Mouse (Mus musculus): Measurements from ENCODE around the gene Olfr1228. TPM values are rescaled to one million over a fixed set of nuclear protein-coding genes. Genes with fewer than 3 reads are reported as not detected.

Gene Olfr1228
- total RNA-seq (2014; rRNA removed) (not detected in 2 replicates), polyA plus RNA-seq (2012; rRNA removed) (not detected in 2 replicates)

DNA sequence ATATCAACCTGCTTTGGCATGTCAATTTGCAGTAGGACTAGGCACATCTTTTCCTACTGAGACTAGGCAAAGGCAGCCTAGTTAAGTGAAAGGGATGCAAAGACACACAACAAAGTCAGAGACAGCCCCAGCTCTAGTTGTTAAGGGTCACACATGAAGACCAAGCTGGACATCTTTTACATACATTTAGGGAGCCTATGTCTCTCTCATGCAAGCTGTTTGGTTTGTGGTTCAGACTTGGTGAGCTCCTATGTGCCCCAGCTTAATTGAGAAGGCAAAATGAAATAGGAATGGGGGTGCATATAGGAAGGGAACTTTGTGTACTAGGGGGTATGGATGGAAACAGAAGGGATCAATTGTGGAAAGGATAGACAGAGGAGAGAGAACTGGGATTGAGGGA is at the start of gene Olfr1228:
TSS of gene Olfr1228 (minus strand) at position 101 of the 400 bp plus-strand sequence.
- Histone ChIP-seq H3K4me1 (ENCODE audit: control insufficient read depth, insufficient read depth, low read length) (no peaks in the 10 kb centered on the region), H3K27ac (replicated peaks; ENCODE audit: insufficient read depth, low read depth, low read length) (no peak within 1 kb of the TSS), H3K9ac (ENCODE audit: low read depth, low read length) (no peak within 1 kb of the TSS), H3K36me3 (ENCODE audit: control insufficient read depth, insufficient read depth, low read length) (no peaks in the 10 kb centered on the region), H3K27me3 (ENCODE audit: control insufficient read depth, insufficient read depth, low read length) (no peaks in the 10 kb centered on the region), H3K4me3 (ENCODE audit: insufficient read depth, low read depth, low read length) (no peak within 1 kb of the TSS), H3K79me2 (ENCODE audit: control insufficient read depth, insufficient read depth, low read length) (no peaks in the 10 kb centered on the region)
- TF ChIP-seq POLR2A (IDR thresholded peaks at IDR 0.05; ENCODE audit: extremely low read depth, insufficient read depth, low read length) = no peak
- TF ChIP-seq CTCF (IDR thresholded peaks at IDR 0.05; ENCODE audit: low read depth, low read length) = no peak
- no peak for DNase-seq (ENCODE audit: extremely low read depth, low read depth, low spot score)

DNA sequence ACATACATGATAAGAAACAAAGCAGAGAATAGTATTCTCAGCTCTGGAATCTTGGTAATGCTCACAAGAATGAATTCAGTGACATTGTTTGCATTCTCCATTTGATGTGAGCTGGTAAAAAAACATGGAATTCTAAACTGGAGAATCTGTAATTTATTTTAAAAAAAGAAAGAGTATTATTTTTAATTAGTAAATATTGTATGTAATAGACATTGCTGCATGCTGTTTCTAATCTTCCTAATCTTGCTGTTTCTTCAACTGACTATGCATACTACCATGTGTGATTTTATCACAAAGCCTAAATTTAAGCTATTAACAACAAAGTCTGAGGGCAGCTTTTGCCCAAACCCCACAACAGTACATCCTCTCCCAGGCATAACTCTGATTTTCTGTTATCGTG is 43.3 kb upstream of the Olfr1228 start, which contains the start of gene Olfr1230:
TSS of gene Olfr1230 (minus strand) at position 101 of the 400 bp plus-strand sequence.
- Histone ChIP-seq H3K9ac (ENCODE audit: low read depth, low read length) (no peak within 1 kb of the TSS), H3K27ac (replicated peaks; ENCODE audit: insufficient read depth, low read depth, low read length) (no peak within 1 kb of the TSS), H3K36me3 (ENCODE audit: control insufficient read depth, insufficient read depth, low read length) (no peaks in the 10 kb centered on the region), H3K27me3 (ENCODE audit: control insufficient read depth, insufficient read depth, low read length) (no peaks in the 10 kb centered on the region), H3K4me3 (ENCODE audit: insufficient read depth, low read depth, low read length) (no peak within 1 kb of the TSS), H3K4me1 (ENCODE audit: control insufficient read depth, insufficient read depth, low read length) (no peaks in the 10 kb centered on the region), H3K79me2 (ENCODE audit: control insufficient read depth, insufficient read depth, low read length) (no peaks in the 10 kb centered on the region)
- no peak for DNase-seq (ENCODE audit: extremely low read depth, low read depth, low spot score)
- 79% methylated on average over 1 of the region's 1 CpGs for WGBS
- TF ChIP-seq POLR2A (IDR thresholded peaks at IDR 0.05; ENCODE audit: extremely low read depth, insufficient read depth, low read length) = no peak
- TF ChIP-seq CTCF (IDR thresholded peaks at IDR 0.05; ENCODE audit: low read depth, low read length) = no peak

GRCm38 (mm10) chr2:89287914-89288313 is 34.1 kb upstream of the Olfr1228 start, which contains the start of gene Olfr1229:
Olfr1229 (minus strand) TSS chr2:89288014.
- H3K27me3 ChIP-seq (ENCODE audit: control insufficient read depth, insufficient read depth, low read length) = no peaks in the 10 kb centered on the region
- DNase-seq (ENCODE audit: extremely low read depth, low read depth, low spot score) = no peak
- H3K4me3 ChIP-seq (ENCODE audit: insufficient read depth, low read depth, low read length) = no peak within 1 kb of the TSS
- no peaks in the 10 kb centered on the region for H3K79me2 ChIP-seq (ENCODE audit: control insufficient read depth, insufficient read depth, low read length)
- 69% methylated on average over 2 of the region's 2 CpGs for WGBS
- H3K9ac ChIP-seq (ENCODE audit: low read depth, low read length) = no peak within 1 kb of the TSS
- no peaks in the 10 kb centered on the region for H3K4me1 ChIP-seq (ENCODE audit: control insufficient read depth, insufficient read depth, low read length)
- H3K27ac ChIP-seq (replicated peaks; ENCODE audit: insufficient read depth, low read depth, low read length) = no peak within 1 kb of the TSS
- no peaks in the 10 kb centered on the region for H3K36me3 ChIP-seq (ENCODE audit: control insufficient read depth, insufficient read depth, low read length)
- TF ChIP-seq CTCF (IDR thresholded peaks at IDR 0.05; ENCODE audit: low read depth, low read length) = no peak
- no peak for TF ChIP-seq POLR2A (IDR thresholded peaks at IDR 0.05; ENCODE audit: extremely low read depth, insufficient read depth, low read length)

DNA sequence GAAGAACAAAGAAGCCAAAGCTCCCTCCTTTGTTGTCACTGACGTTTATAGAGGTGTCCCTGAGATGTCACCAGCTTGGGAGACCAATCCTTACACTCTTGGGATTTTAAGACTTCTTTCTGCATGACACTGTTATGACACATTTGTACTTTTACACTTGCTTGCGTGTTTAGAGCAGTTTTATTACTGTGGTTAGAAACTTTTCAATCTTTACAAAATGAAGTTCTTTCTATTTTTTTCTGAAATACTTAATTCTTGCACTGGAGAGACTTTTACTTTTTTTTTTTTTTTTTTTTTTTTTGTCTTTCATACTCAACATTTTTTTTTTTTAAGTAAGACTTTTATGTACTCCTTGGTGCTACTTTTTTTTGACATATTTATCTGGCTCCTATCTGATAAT is 53.9 kb downstream of the Olfr1228 start, which contains the start of gene Olfr1226:
TSS of gene Olfr1226 (minus strand) at position 101 of the 400 bp plus-strand sequence.
- H3K9ac ChIP-seq (ENCODE audit: low read depth, low read length) = no peak within 1 kb of the TSS
- TF ChIP-seq CTCF (IDR thresholded peaks at IDR 0.05; ENCODE audit: low read depth, low read length) = no peak
- TF ChIP-seq POLR2A (IDR thresholded peaks at IDR 0.05; ENCODE audit: extremely low read depth, insufficient read depth, low read length) = no peak
- no peaks in the 10 kb centered on the region for H3K27me3 ChIP-seq (ENCODE audit: control insufficient read depth, insufficient read depth, low read length)
- H3K36me3 ChIP-seq (ENCODE audit: control insufficient read depth, insufficient read depth, low read length) = no peaks in the 10 kb centered on the region
- WGBS = 42% methylated on average over 2 of the region's 2 CpGs
- H3K4me1 ChIP-seq (ENCODE audit: control insufficient read depth, insufficient read depth, low read length) = no peaks in the 10 kb centered on the region
- no peak within 1 kb of the TSS for H3K4me3 ChIP-seq (ENCODE audit: insufficient read depth, low read depth, low read length)
- DNase-seq (ENCODE audit: extremely low read depth, low read depth, low spot score) = no peak
- H3K27ac ChIP-seq (replicated peaks; ENCODE audit: insufficient read depth, low read depth, low read length) = no peak within 1 kb of the TSS
- H3K79me2 ChIP-seq (ENCODE audit: control insufficient read depth, insufficient read depth, low read length) = no peaks in the 10 kb centered on the region

Other genes starting within 250 kb of the Olfr1228 start
- not detected in 2 replicates for gene Olfr1215, start 247.1 kb downstream of the Olfr1228 start, total RNA-seq (2014; rRNA removed)
- not detected in 2 replicates for gene Olfr1215, start 247.1 kb downstream of the Olfr1228 start, polyA plus RNA-seq (2012; rRNA removed)
- not detected in 2 replicates for gene Olfr1216, start 235.7 kb downstream of the Olfr1228 start, total RNA-seq (2014; rRNA removed)
- not detected in 2 replicates for gene Olfr1216, start 235.7 kb downstream of the Olfr1228 start, polyA plus RNA-seq (2012; rRNA removed)
- not detected in 2 replicates for gene Olfr1217, start 222.0 kb downstream of the Olfr1228 start, total RNA-seq (2014; rRNA removed)
- gene Olfr1217, start 222.0 kb downstream of the Olfr1228 start, polyA plus RNA-seq (2012; rRNA removed) = not detected in 2 replicates
- not detected in 2 replicates for gene Olfr1218, start 192.9 kb downstream of the Olfr1228 start, total RNA-seq (2014; rRNA removed)
- not detected in 2 replicates for gene Olfr1218, start 192.9 kb downstream of the Olfr1228 start, polyA plus RNA-seq (2012; rRNA removed)
- gene Olfr1219, start 170.5 kb downstream of the Olfr1228 start, total RNA-seq (2014; rRNA removed) = not detected in 2 replicates
- not detected in 2 replicates for gene Olfr1219, start 170.5 kb downstream of the Olfr1228 start, polyA plus RNA-seq (2012; rRNA removed)
- not detected in 2 replicates for gene Olfr1220, start 147.2 kb downstream of the Olfr1228 start, total RNA-seq (2014; rRNA removed)
- not detected in 2 replicates for gene Olfr1220, start 147.2 kb downstream of the Olfr1228 start, polyA plus RNA-seq (2012; rRNA removed)
- not detected in 2 replicates for gene Olfr1221, start 136.8 kb downstream of the Olfr1228 start, total RNA-seq (2014; rRNA removed)
- not detected in 2 replicates for gene Olfr1221, start 136.8 kb downstream of the Olfr1228 start, polyA plus RNA-seq (2012; rRNA removed)
- not detected in 2 replicates for gene Olfr1222, start 121.0 kb downstream of the Olfr1228 start, total RNA-seq (2014; rRNA removed)
- gene Olfr1222, start 121.0 kb downstream of the Olfr1228 start, polyA plus RNA-seq (2012; rRNA removed) = not detected in 2 replicates
- gene Olfr1223, start 102.5 kb downstream of the Olfr1228 start, total RNA-seq (2014; rRNA removed) = not detected in 2 replicates
- gene Olfr1223, start 102.5 kb downstream of the Olfr1228 start, polyA plus RNA-seq (2012; rRNA removed) = not detected in 2 replicates
- gene Olfr1224-ps1, start 90.0 kb downstream of the Olfr1228 start, total RNA-seq (2014; rRNA removed) = not detected in 2 replicates
- not detected in 2 replicates for gene Olfr1224-ps1, start 90.0 kb downstream of the Olfr1228 start, polyA plus RNA-seq (2012; rRNA removed)
- not detected in 2 replicates for gene Olfr1225, start 79.4 kb downstream of the Olfr1228 start, total RNA-seq (2014; rRNA removed)
- not detected in 2 replicates for gene Olfr1225, start 79.4 kb downstream of the Olfr1228 start, polyA plus RNA-seq (2012; rRNA removed)
- not detected in 2 replicates for gene Olfr1226, start 54.0 kb downstream of the Olfr1228 start, total RNA-seq (2014; rRNA removed)
- not detected in 2 replicates for gene Olfr1226, start 54.0 kb downstream of the Olfr1228 start, polyA plus RNA-seq (2012; rRNA removed)
- not detected in 2 replicates for gene Olfr1229, start 34.0 kb upstream of the Olfr1228 start, total RNA-seq (2014; rRNA removed)
- gene Olfr1229, start 34.0 kb upstream of the Olfr1228 start, polyA plus RNA-seq (2012; rRNA removed) = not detected in 2 replicates
- not detected in 2 replicates for gene Olfr1230, start 43.2 kb upstream of the Olfr1228 start, total RNA-seq (2014; rRNA removed)
- gene Olfr1230, start 43.2 kb upstream of the Olfr1228 start, polyA plus RNA-seq (2012; rRNA removed) = not detected in 2 replicates
- not detected in 2 replicates for gene Olfr1231, start 53.0 kb upstream of the Olfr1228 start, total RNA-seq (2014; rRNA removed)
- gene Olfr1231, start 53.0 kb upstream of the Olfr1228 start, polyA plus RNA-seq (2012; rRNA removed) = not detected in 2 replicates
- gene Olfr1232, start 75.6 kb upstream of the Olfr1228 start, total RNA-seq (2014; rRNA removed) = not detected in 2 replicates
- gene Olfr1232, start 75.6 kb upstream of the Olfr1228 start, polyA plus RNA-seq (2012; rRNA removed) = not detected in 2 replicates
- gene Olfr1233, start 88.3 kb upstream of the Olfr1228 start, total RNA-seq (2014; rRNA removed) = not detected in 2 replicates
- not detected in 2 replicates for gene Olfr1233, start 88.3 kb upstream of the Olfr1228 start, polyA plus RNA-seq (2012; rRNA removed)
- not detected in 2 replicates for gene Olfr1234, start 110.8 kb upstream of the Olfr1228 start, total RNA-seq (2014; rRNA removed)
- gene Olfr1234, start 110.8 kb upstream of the Olfr1228 start, polyA plus RNA-seq (2012; rRNA removed) = not detected in 2 replicates
- not detected in 2 replicates for gene Olfr1238, start 155.6 kb upstream of the Olfr1228 start, total RNA-seq (2014; rRNA removed)
- gene Olfr1238, start 155.6 kb upstream of the Olfr1228 start, polyA plus RNA-seq (2012; rRNA removed) = not detected in 2 replicates
- not detected in 2 replicates for gene Olfr1239, start 166.3 kb upstream of the Olfr1228 start, total RNA-seq (2014; rRNA removed)
- not detected in 2 replicates for gene Olfr1239, start 166.3 kb upstream of the Olfr1228 start, polyA plus RNA-seq (2012; rRNA removed)
- not detected in 2 replicates for gene Olfr1240, start 188.9 kb upstream of the Olfr1228 start, total RNA-seq (2014; rRNA removed)
- not detected in 2 replicates for gene Olfr1240, start 188.9 kb upstream of the Olfr1228 start, polyA plus RNA-seq (2012; rRNA removed)
- gene Olfr1241, start 233.1 kb upstream of the Olfr1228 start, total RNA-seq (2014; rRNA removed) = not detected in 2 replicates
- not detected in 2 replicates for gene Olfr1241, start 233.1 kb upstream of the Olfr1228 start, polyA plus RNA-seq (2012; rRNA removed)
- gene Olfr1242, start 244.3 kb upstream of the Olfr1228 start, total RNA-seq (2014; rRNA removed) = not detected in 2 replicates
- not detected in 2 replicates for gene Olfr1242, start 244.3 kb upstream of the Olfr1228 start, polyA plus RNA-seq (2012; rRNA removed)